Mouse (Mus musculus): ENCODE measurements around the gene Abca15. TPM values are rescaled to one million over a fixed set of nuclear protein-coding genes. Genes with fewer than 3 reads are reported as not detected.
"Not testable (repeated sequence)": the region's sequence is repeated elsewhere in the genome, so short reads cannot be mapped to it uniquely, and the experiment has no call there.

The Abca15 gene
- not detected in 2 replicates for polyA plus RNA-seq (2016; fragmentation: Nextera tagmentation; extraction: Ambion mirVana)

- no peak within 1 kb of the TSS for H3K27ac ChIP-seq
- no peaks in the 10 kb centered on the region for H3K36me3 ChIP-seq
- no peaks in the 10 kb centered on the region for H3K4me1 ChIP-seq
- no peak within 1 kb of the TSS for H3K4me3 ChIP-seq
- H3K27me3 ChIP-seq (replicated peaks), result no peaks in the 10 kb centered on the region
- H3K9me3 ChIP-seq, result no peaks in the 10 kb centered on the region
- no peak within 1 kb of the TSS for H3K9ac ChIP-seq
- H3K4me2 ChIP-seq (replicated peaks), result peak within 1 kb of the TSS; percentile 57
- peak; percentile 21; the same call in 1 of the 2 replicates for ATAC-seq (ENCODE audit: low FRiP score, low read depth)
- 89% methylated on average over 22 of the region's 22 CpGs for WGBS
These were observed at the start of gene Abca15 for GRCm38 (mm10) chr7:120328087-120328793. Abca15 (plus strand) TSS chr7:120328670.

GRCm38 (mm10) chr7:120285286-120285685 is 43.2 kb upstream of the Abca15 start:
- Histone ChIP-seq H3K4me2 (replicated peaks) (no peak overlapping the region), H3K27ac (no peak overlapping the region), H3K9me3 (no peaks in the 10 kb centered on the region), H3K4me3 (no peak overlapping the region), H3K9ac (no peak overlapping the region), H3K27me3 (replicated peaks) (no peaks in the 10 kb centered on the region), H3K4me1 (no peaks in the 10 kb centered on the region), H3K36me3 (no peaks in the 10 kb centered on the region)
- ATAC-seq (ENCODE audit: low FRiP score, low read depth), result no peak
- WGBS, result 74% methylated on average over 3 of the region's 3 CpGs

DNA sequence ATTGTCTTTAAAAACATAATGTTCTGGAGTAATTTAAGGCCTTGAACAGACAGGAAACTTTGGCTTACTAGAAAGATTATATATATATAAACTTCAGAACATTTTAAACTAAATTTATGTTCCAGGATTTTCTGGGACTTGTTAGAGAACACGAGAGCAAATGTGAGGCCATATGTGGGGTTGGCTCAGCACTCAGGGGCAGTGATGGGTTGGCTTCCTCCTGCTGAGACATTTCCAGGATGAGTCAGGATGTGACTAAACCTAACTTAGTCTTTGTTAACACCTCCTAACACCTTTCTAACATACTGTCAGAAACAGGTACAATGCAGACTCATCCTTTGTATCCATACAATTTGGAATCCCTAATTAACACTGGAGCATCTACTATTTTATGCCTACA is 12.4 kb upstream of the Abca15 start:
- no peaks in the 10 kb centered on the region for H3K9me3 ChIP-seq
- H3K27ac ChIP-seq, result no peak overlapping the region
- H3K4me2 ChIP-seq (replicated peaks), result no peak overlapping the region
- no peak overlapping the region for H3K9ac ChIP-seq
- H3K27me3 ChIP-seq (replicated peaks), result no peaks in the 10 kb centered on the region
- no peak overlapping the region for H3K4me3 ChIP-seq
- no peaks in the 10 kb centered on the region for H3K4me1 ChIP-seq
- H3K36me3 ChIP-seq, result no peaks in the 10 kb centered on the region
- no peak for ATAC-seq (ENCODE audit: low FRiP score, low read depth)
- WGBS, result 85% methylated on average over 1 of the region's 1 CpGs

DNA sequence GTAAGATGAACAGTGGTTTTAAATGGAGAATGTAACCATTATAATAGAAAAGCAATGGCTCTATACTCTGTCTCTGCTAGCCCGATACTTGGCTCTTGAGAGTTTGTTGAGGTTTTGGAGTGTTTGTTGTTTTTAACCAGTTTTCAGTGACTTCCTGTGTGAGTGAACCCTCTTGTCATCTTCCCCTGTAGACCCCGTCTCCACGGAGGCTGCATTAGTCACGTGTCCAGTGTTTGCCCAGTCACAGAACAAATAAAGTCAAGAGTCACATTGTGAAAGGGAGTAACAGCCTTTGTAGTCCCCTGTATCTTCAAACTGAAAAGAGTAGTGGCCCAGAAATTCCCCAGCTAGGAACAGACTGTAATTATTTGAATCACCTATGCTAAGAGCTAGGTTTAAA is 5.5 kb upstream of the Abca15 start:
- H3K9me3 ChIP-seq, result no peaks in the 10 kb centered on the region
- WGBS, result 64% methylated on average over 4 of the region's 4 CpGs

DNA sequence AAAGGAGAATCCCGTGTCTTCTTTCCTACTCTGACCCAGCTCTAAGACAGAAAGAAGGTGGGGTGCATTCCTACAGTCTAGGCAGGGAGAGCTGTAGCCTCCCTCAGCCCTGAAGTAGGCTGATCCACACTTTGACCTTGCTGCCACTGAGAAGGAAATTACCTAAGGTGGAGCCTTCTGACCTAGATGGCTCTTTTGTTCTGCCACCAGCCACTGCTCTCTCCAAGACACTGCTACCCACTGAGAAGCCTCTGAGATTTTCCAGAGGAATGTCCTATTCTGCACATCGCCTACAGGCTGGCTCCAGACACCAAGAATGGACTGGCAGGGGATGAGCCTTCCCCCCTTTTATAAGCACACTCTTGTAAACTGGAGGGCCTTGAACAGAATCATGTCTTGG is 2.6 kb upstream of the Abca15 start:
- not testable (repeated sequence) for H3K27ac ChIP-seq; H3K4me3 ChIP-seq; H3K4me2 ChIP-seq (replicated peaks); H3K4me1 ChIP-seq; H3K9ac ChIP-seq; ATAC-seq (ENCODE audit: low FRiP score, low read depth); H3K36me3 ChIP-seq; H3K27me3 ChIP-seq (replicated peaks); H3K9me3 ChIP-seq
- 63% methylated on average over 2 of the region's 2 CpGs for WGBS

More for the DNA sequence above, 5.5 kb upstream of the Abca15 start:
- Histone ChIP-seq H3K4me1 (no peaks in the 10 kb centered on the region), H3K27ac (no peak overlapping the region), H3K36me3 (no peaks in the 10 kb centered on the region), H3K4me3 (no peak overlapping the region), H3K4me2 (replicated peaks) (no peak overlapping the region), H3K27me3 (replicated peaks) (no peaks in the 10 kb centered on the region), H3K9ac (no peak overlapping the region)
- no peak for ATAC-seq (ENCODE audit: low FRiP score, low read depth)

- peak; percentile 37; the same call in 1 of the 2 replicates for ATAC-seq (ENCODE audit: low FRiP score, low read depth)
- Histone ChIP-seq H3K9me3 (no peaks in the 10 kb centered on the region), H3K9ac (no peak overlapping the region), H3K36me3 (no peaks in the 10 kb centered on the region), H3K4me1 (no peaks in the 10 kb centered on the region), H3K4me2 (replicated peaks) (peak overlapping the region; percentile 57), H3K27ac (no peak overlapping the region), H3K27me3 (replicated peaks) (no peaks in the 10 kb centered on the region), H3K4me3 (no peak overlapping the region)
- WGBS, result 18% methylated on average over 22 of the region's 22 CpGs
These were observed 1.0 kb upstream of the Abca15 start for GRCm38 (mm10) chr7:120327220-120328073.

- no peak for ATAC-seq (ENCODE audit: low FRiP score, low read depth)
- no peak overlapping the region for H3K9ac ChIP-seq
- no peaks in the 10 kb centered on the region for H3K4me1 ChIP-seq
- no peak overlapping the region for H3K4me2 ChIP-seq (replicated peaks)
- H3K27ac ChIP-seq, result no peak overlapping the region
- no peaks in the 10 kb centered on the region for H3K36me3 ChIP-seq
- H3K27me3 ChIP-seq (replicated peaks), result no peaks in the 10 kb centered on the region
- WGBS, result 40% methylated on average over 13 of the region's 13 CpGs
- no peak overlapping the region for H3K4me3 ChIP-seq
- no peaks in the 10 kb centered on the region for H3K9me3 ChIP-seq
These were observed 32.7 kb downstream of the Abca15 start for GRCm38 (mm10) chr7:120361159-120361558.

GRCm38 (mm10) chr7:120409447-120409846 is 81.0 kb downstream of the Abca15 start, which contains the start of gene Abca16:
Abca16 (plus strand) TSS chr7:120409647.
- H3K4me1 ChIP-seq, result no peaks in the 10 kb centered on the region
- H3K9me3 ChIP-seq, result no peaks in the 10 kb centered on the region
- H3K4me3 ChIP-seq, result no peak within 1 kb of the TSS
- H3K36me3 ChIP-seq, result no peaks in the 10 kb centered on the region
- H3K4me2 ChIP-seq (replicated peaks), result no peak within 1 kb of the TSS
- H3K9ac ChIP-seq, result no peak within 1 kb of the TSS
- no peak for ATAC-seq (ENCODE audit: low FRiP score, low read depth)
- no peaks in the 10 kb centered on the region for H3K27me3 ChIP-seq (replicated peaks)
- no peak within 1 kb of the TSS for H3K27ac ChIP-seq
- WGBS, result 85% methylated on average over 10 of the region's 10 CpGs

GRCm38 (mm10) chr7:120412391-120412790 is 83.9 kb downstream of the Abca15 start:
- 90% methylated on average over 1 of the region's 1 CpGs for WGBS

GRCm38 (mm10) chr7:120426625-120427024 is 98.2 kb downstream of the Abca15 start:
- Histone ChIP-seq H3K9ac (no peak overlapping the region), H3K27ac (no peak overlapping the region), H3K4me2 (replicated peaks) (no peak overlapping the region), H3K4me3 (no peak overlapping the region), H3K4me1 (no peaks in the 10 kb centered on the region), H3K9me3 (no peaks in the 10 kb centered on the region), H3K36me3 (no peaks in the 10 kb centered on the region), H3K27me3 (replicated peaks) (no peaks in the 10 kb centered on the region)
- 39% methylated on average over 3 of the region's 3 CpGs for WGBS
- no peak for ATAC-seq (ENCODE audit: low FRiP score, low read depth)

More at GRCm38 (mm10) chr7:120412391-120412790, 83.9 kb downstream of the Abca15 start:
- Histone ChIP-seq H3K9me3 (no peaks in the 10 kb centered on the region), H3K27me3 (replicated peaks) (no peaks in the 10 kb centered on the region), H3K36me3 (no peaks in the 10 kb centered on the region), H3K27ac (no peak overlapping the region), H3K4me2 (replicated peaks) (no peak overlapping the region), H3K4me3 (no peak overlapping the region), H3K4me1 (no peaks in the 10 kb centered on the region), H3K9ac (no peak overlapping the region)
- ATAC-seq (ENCODE audit: low FRiP score, low read depth), result no peak

- no peak overlapping the region for H3K27ac ChIP-seq
- no peaks in the 10 kb centered on the region for H3K9me3 ChIP-seq
- no peak for ATAC-seq (ENCODE audit: low FRiP score, low read depth)
- no peaks in the 10 kb centered on the region for H3K4me1 ChIP-seq
- H3K36me3 ChIP-seq, result no peaks in the 10 kb centered on the region
- no peaks in the 10 kb centered on the region for H3K27me3 ChIP-seq (replicated peaks)
- H3K4me3 ChIP-seq, result no peak overlapping the region
- no peak overlapping the region for H3K9ac ChIP-seq
- no peak overlapping the region for H3K4me2 ChIP-seq (replicated peaks)
These were observed 103.0 kb downstream of the Abca15 start for GRCm38 (mm10) chr7:120431464-120431863.
